Mouse (Mus musculus) CH12.LX (cell line): Measurements from ENCODE around the gene Eef1e1. TPM values are rescaled to one million over a fixed set of nuclear protein-coding genes. Genes with fewer than 3 reads are reported as not detected.
"Not testable (repeated sequence)": the region's sequence is repeated elsewhere in the genome, so short reads cannot be mapped to it uniquely, and the experiment has no call there.

Experiments used
- DNase-seq: peaks from one replicate; pipeline ENCODE4 v3.0.0-alpha.2; 2013; ENCODE audit errors: extremely low read depth
- H3K27ac ChIP-seq: 2 replicates; pipeline ENCODE4 v1.5.1; 2012; ENCODE audit warnings: low read depth, mild to moderate bottlenecking, control low read depth, moderate library complexity; ENCODE audit not compliant: insufficient read depth
- H3K27me3 ChIP-seq: replicated peaks from 2 replicates; pipeline ENCODE3; 2012; ENCODE audit warnings: inconsistent platforms
- H3K36me3 ChIP-seq, 2 experiments: replicated peaks in 1 of 2; 2 replicates each; pipeline versions ENCODE3 to v1.6.1; 2012; ENCODE audit warnings: inconsistent platforms in 1 of 2, low read length in 1 of 2, mild to moderate bottlenecking in 1 of 2, mixed read lengths in 1 of 2, moderate library complexity in 1 of 2; ENCODE audit not compliant: control insufficient read depth in 1 of 2, insufficient read depth in 1 of 2
- H3K4me1 ChIP-seq, 2 experiments: 2 replicates each; pipeline ENCODE4 v1.6.1; 2012; ENCODE audit warnings: inconsistent platforms in 1 of 2, moderate library complexity in 1 of 2; ENCODE audit not compliant: insufficient read depth in 2 of 2, control insufficient read depth in 1 of 2
- H3K4me2 ChIP-seq: 2 replicates; pipeline ENCODE4 v1.6.1; 2012; ENCODE audit warnings: low read depth, mild to moderate bottlenecking, control low read depth; ENCODE audit not compliant: poor library complexity, insufficient read depth, severe bottlenecking
- H3K4me3 ChIP-seq, 3 experiments: fragments of 150-350 bp in 1 of 3; sonication (generic) in 1 of 3; replicated peaks in 1 of 3; 2 replicates each; pipeline versions ENCODE3 to v1.5.1; 2011 to 2012; ENCODE audit warnings: low read depth in 2 of 3, low read length in 2 of 3, mild to moderate bottlenecking in 2 of 3, moderate library complexity in 2 of 3, control low read depth in 1 of 3, improper control_type of control experiment in 1 of 3, inconsistent platforms in 1 of 3, mixed read lengths in 1 of 3; ENCODE audit not compliant: poor library complexity in 1 of 3
- H3K79me2 ChIP-seq: replicated peaks from 2 replicates; pipeline ENCODE4 v1.6.1; 2012; ENCODE audit warnings: mild to moderate bottlenecking, moderate library complexity; ENCODE audit not compliant: control insufficient read depth, poor library complexity, insufficient read depth, severe bottlenecking; ENCODE audit errors: extremely low read depth
- H3K9ac ChIP-seq: 2 replicates; pipeline ENCODE4 v1.6.1; 2012; ENCODE audit warnings: low read depth, mild to moderate bottlenecking, control low read depth, moderate library complexity; ENCODE audit not compliant: insufficient read depth
- H3K9me3 ChIP-seq: replicated peaks from 2 replicates; pipeline ENCODE3; 2012; ENCODE audit warnings: low read length, inconsistent platforms, mixed read lengths
- CHD1 ChIP-seq: IDR thresholded peaks from 2 replicates; pipeline ENCODE4 v1.6.1; 2012; ENCODE audit warnings: low read depth, low read length, improper control_type of control experiment, inconsistent platforms
- CHD2 ChIP-seq: IDR thresholded peaks from 2 replicates; pipeline ENCODE4 v1.6.1; 2011; ENCODE audit warnings: low read length, improper control_type of control experiment
- E2F4 ChIP-seq: IDR thresholded peaks from 2 replicates; pipeline ENCODE4 v1.6.1; 2011; ENCODE audit warnings: low read depth, low read length, improper control_type of control experiment; ENCODE audit not compliant: insufficient replicate concordance
- ETS1 ChIP-seq: conservative IDR thresholded peaks from 2 replicates; pipeline ENCODE4 v1.6.1; 2012; ENCODE audit warnings: low read depth, mild to moderate bottlenecking, inconsistent platforms, low read length, improper control_type of control experiment, moderate library complexity
- HCFC1 ChIP-seq: IDR thresholded peaks from 2 replicates; pipeline ENCODE4 v1.6.1; 2012; ENCODE audit warnings: low read depth, mild to moderate bottlenecking, inconsistent platforms, low read length, improper control_type of control experiment
- IRF4 ChIP-seq: IDR thresholded peaks from 2 replicates; pipeline ENCODE4 v1.6.1; 2014; ENCODE audit warnings: low read depth, mild to moderate bottlenecking, inconsistent platforms, low read length, improper control_type of control experiment
- JUN ChIP-seq: IDR thresholded peaks from 2 replicates; pipeline ENCODE4 v1.6.1; 2011; ENCODE audit warnings: low read depth, mild to moderate bottlenecking, low read length, improper control_type of control experiment, moderate library complexity; ENCODE audit not compliant: insufficient read depth
- MAFK ChIP-seq: IDR thresholded peaks from 2 replicates; pipeline ENCODE4 v1.6.1; 2011; ENCODE audit warnings: low read length, improper control_type of control experiment; ENCODE audit not compliant: insufficient replicate concordance
- MAX ChIP-seq: IDR thresholded peaks from 2 replicates; pipeline ENCODE4 v1.6.1; 2011; ENCODE audit warnings: low read length, improper control_type of control experiment
- MEF2A ChIP-seq: IDR thresholded peaks from 2 replicates; pipeline ENCODE4 v1.6.1; 2014; ENCODE audit warnings: low read depth, mild to moderate bottlenecking, inconsistent platforms, low read length, improper control_type of control experiment, borderline replicate concordance
- PAX5 ChIP-seq: IDR thresholded peaks from 2 replicates; pipeline ENCODE4 v1.6.1; 2012; ENCODE audit warnings: low read length, inconsistent platforms, mixed read lengths
- POLR2AphosphoS2 ChIP-seq: IDR thresholded peaks from 2 replicates; pipeline ENCODE4 v1.6.1; 2011; ENCODE audit warnings: low read depth, low read length, improper control_type of control experiment
- RCOR1 ChIP-seq: conservative IDR thresholded peaks from 2 replicates; pipeline ENCODE4 v1.6.1; 2012; ENCODE audit warnings: low read depth, mild to moderate bottlenecking, inconsistent platforms, low read length, improper control_type of control experiment
- SIN3A ChIP-seq: IDR thresholded peaks from 2 replicates; pipeline ENCODE4 v1.6.1; 2012; ENCODE audit warnings: low read length, improper control_type of control experiment, inconsistent platforms
- SMC3 ChIP-seq: IDR thresholded peaks from 2 replicates; pipeline ENCODE4 v1.6.1; 2011; ENCODE audit warnings: low read depth, low read length, improper control_type of control experiment
- TBP ChIP-seq: conservative IDR thresholded peaks from 2 replicates; pipeline ENCODE4 v1.6.1; 2011; ENCODE audit warnings: low read depth, low read length, improper control_type of control experiment
- TCF12 ChIP-seq: IDR thresholded peaks from 2 replicates; pipeline ENCODE4 v1.6.1; 2014; ENCODE audit warnings: low read depth, mild to moderate bottlenecking, inconsistent platforms, low read length, improper control_type of control experiment
- UBTF ChIP-seq: IDR thresholded peaks from 2 replicates; pipeline ENCODE4 v1.6.1; 2012; ENCODE audit warnings: low read depth, mild to moderate bottlenecking, inconsistent platforms, low read length, improper control_type of control experiment, moderate library complexity
- USF1 ChIP-seq: IDR thresholded peaks from 2 replicates; pipeline ENCODE4 v1.6.1; 2014; ENCODE audit warnings: low read depth, mild to moderate bottlenecking, inconsistent platforms, low read length, improper control_type of control experiment
- ZC3H11A ChIP-seq: IDR thresholded peaks from 2 replicates; pipeline ENCODE4 v1.6.1; 2012; ENCODE audit warnings: low read depth, mild to moderate bottlenecking, inconsistent platforms, low read length, improper control_type of control experiment
- dilution Hi-C: fragments of 300-500 bp; cut with MboI; formaldehyde crosslinking; loops from 2 replicates; pipeline ENCODE4 v1.14.3; 2020; ENCODE audit warnings: low sequenced_read_pairs; ENCODE audit not compliant: extremely low pct_unique_long_range_greater_than_20kb, extremely low pct_ligation_motif_present
- in situ Hi-C: fragments of 300-500 bp; cut with MboI; formaldehyde crosslinking; loops from 3 replicates; pipeline ENCODE4 v1.14.3; 2019; ENCODE audit warnings: low sequenced_read_pairs, low pct_ligation_motif_present, low pct_unique_long_range_greater_than_20kb, mixed read lengths
- polyA plus RNA-seq: library from polyadenylated mRNA; unstranded; fragments of >175 nt; gene quantifications from 2 replicates; pipeline ENCODE4 v1.2.1, GENCODE M21; 2012; ENCODE audit warnings: low read depth; ENCODE audit not compliant: insufficient read length
- total RNA-seq, 2 experiments: library from RNA; depleted of rRNA; stranded (reverse); fragments of 300-350 nt in 1 of 2; fragments of >200 nt in 1 of 2; gene quantifications; 2 replicates each; pipeline ENCODE4 v1.2.3; 2012 to 2014

Gene Eef1e1
- total and polyA plus RNA-seq, 3 experiments = 123 to 151 (median 148) TPM

DNA sequence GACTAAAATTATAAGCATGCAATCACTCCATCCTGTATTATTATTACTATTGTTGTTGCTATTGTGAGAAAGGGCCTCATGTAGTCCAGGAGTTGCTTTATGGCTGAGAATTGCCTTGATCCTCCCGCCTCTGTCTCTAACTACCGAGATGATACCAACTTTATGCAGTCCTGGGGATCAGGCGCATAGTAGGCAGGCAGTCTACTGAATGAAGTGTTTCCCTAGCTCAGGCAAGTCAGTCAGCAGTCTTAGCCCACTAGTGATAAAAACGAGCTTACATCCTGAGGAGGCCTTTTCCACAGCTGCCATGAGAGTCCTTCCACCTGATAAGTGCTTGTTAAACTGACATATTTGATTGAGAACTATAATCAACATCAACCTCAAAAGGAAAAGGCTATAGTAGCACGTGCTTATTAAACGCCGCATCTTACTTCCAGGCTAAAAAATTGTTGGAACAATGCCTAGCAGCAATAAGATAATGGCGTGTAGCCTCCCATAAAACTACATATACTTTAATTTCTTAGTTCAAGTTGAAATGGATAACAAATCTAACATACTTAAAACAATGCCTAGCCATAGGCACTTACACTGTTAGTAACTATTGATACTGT is 34.5 kb downstream of the Eef1e1 start:
- TF ChIP-seq ZC3H11A = no peak
- no peak for TF ChIP-seq POLR2AphosphoS2
- no peak for TF ChIP-seq ETS1
- no peak for TF ChIP-seq SMC3
- no peak overlapping the region for H3K27ac ChIP-seq
- H3K4me1 ChIP-seq = no peaks in the 10 kb centered on the region
- no peak overlapping the region for H3K4me3 ChIP-seq
- H3K79me2 ChIP-seq = no peaks in the 10 kb centered on the region
- no peaks in the 10 kb centered on the region for H3K9me3 ChIP-seq
- no peak for DNase-seq
- H3K4me2 ChIP-seq = no peak overlapping the region
- in situ Hi-C loops = no loop called here
- dilution Hi-C loops = no loop called here
- H3K36me3 ChIP-seq = peaks cover 0 to 51% of the 10 kb centered on the region in 2 experiments
- no peak overlapping the region for H3K9ac ChIP-seq
- no peaks in the 10 kb centered on the region for H3K27me3 ChIP-seq

- Histone ChIP-seq H3K4me2 (no peak overlapping the region), H3K27ac (no peak overlapping the region), H3K9me3 (no peaks in the 10 kb centered on the region), H3K36me3 (peaks cover 0 to 50% of the 10 kb centered on the region in 2 experiments), H3K4me1 (no peaks in the 10 kb centered on the region), H3K27me3 (no peaks in the 10 kb centered on the region), H3K79me2 (no peaks in the 10 kb centered on the region), H3K9ac (no peak overlapping the region), H3K4me3 (no peak overlapping the region)
- TF ChIP-seq ETS1 (no peak), MEF2A (no peak), TCF12 (no peak), UBTF (no peak), TBP (no peak), IRF4 (no peak), RCOR1 (no peak), PAX5 (no peak), CHD1 (no peak), SMC3 (no peak), MAFK (no peak), HCFC1 (no peak), CHD2 (no peak), SIN3A (no peak), ZC3H11A (no peak), USF1 (no peak), MAX (no peak), JUN (no peak), E2F4 (no peak)
- no peak for DNase-seq
- dilution Hi-C loops (no loop called here), in situ Hi-C loops (no loop called here)
Measured at GRCm38 (mm10) chr13:38623296-38623695, 35.6 kb downstream of the Eef1e1 start.

GRCm38 (mm10) chr13:38618001-38618630 is 40.7 kb downstream of the Eef1e1 start:
- dilution Hi-C loops = not testable (repeated sequence)
- peaks cover 10 to 57% of the 10 kb centered on the region in 2 experiments for H3K36me3 ChIP-seq

More at GRCm38 (mm10) chr13:38618001-38618630, 40.7 kb downstream of the Eef1e1 start:
- DNase-seq, H3K4me1 ChIP-seq, in situ Hi-C loops, H3K79me2 ChIP-seq, H3K27me3 ChIP-seq, H3K4me3 ChIP-seq, H3K4me2 ChIP-seq, H3K27ac ChIP-seq, H3K9me3 ChIP-seq, H3K9ac ChIP-seq: not testable (repeated sequence)
